Mouse (Mus musculus) embryo, embryonic 10 days (tissue): Measurements from ENCODE around the gene Camsap2.

Experiments
- DNase-seq: peaks from one replicate; pipeline ENCODE4 v3.0.0-alpha.2; 2015; ENCODE audit warnings: low spot score

Gene Camsap2

GRCm38 (mm10) chr1:136255657-136256056, 90.2 kb downstream of the Camsap2 start:
- DNase-seq = no peak

GRCm38 (mm10) chr1:136255174-136255573, 90.7 kb downstream of the Camsap2 start:
- DNase-seq = peak; percentile 56

- no peak for DNase-seq
Observed at GRCm38 (mm10) chr1:136254503-136255065, 91.3 kb downstream of the Camsap2 start.

GRCm38 (mm10) chr1:136253472-136253871, 92.4 kb downstream of the Camsap2 start:
- DNase-seq = no peak

GRCm38 (mm10) chr1:136249662-136250061, 96.2 kb downstream of the Camsap2 start:
- DNase-seq = no peak

- DNase-seq = no peak
Observed at GRCm38 (mm10) chr1:136247393-136247792, 98.5 kb downstream of the Camsap2 start.

- no peak for DNase-seq
Observed at GRCm38 (mm10) chr1:136244469-136244868, 101.4 kb downstream of the Camsap2 start.

- DNase-seq = no peak
Observed at GRCm38 (mm10) chr1:136241801-136242200, 104.1 kb downstream of the Camsap2 start.

GRCm38 (mm10) chr1:136238495-136238894, 107.4 kb downstream of the Camsap2 start:
- no peak for DNase-seq

GRCm38 (mm10) chr1:136234595-136235092, 111.3 kb downstream of the Camsap2 start:
- no peak for DNase-seq

GRCm38 (mm10) chr1:136233892-136234594, 111.9 kb downstream of the Camsap2 start, which contains the start of gene Inava:
TSS of gene Inava (minus strand) at chr1:136234264.
- DNase-seq = peak; percentile 92

- DNase-seq = peak; percentile 44
Observed at GRCm38 (mm10) chr1:136232986-136233790, 112.7 kb downstream of the Camsap2 start.

GRCm38 (mm10) chr1:136232285-136232926, 113.5 kb downstream of the Camsap2 start:
- DNase-seq = peak; percentile 59

- DNase-seq = no peak
Observed at GRCm38 (mm10) chr1:136231596-136231995, 114.3 kb downstream of the Camsap2 start.

GRCm38 (mm10) chr1:136230201-136230600, 115.7 kb downstream of the Camsap2 start:
- peak; percentile 32 for DNase-seq

GRCm38 (mm10) chr1:136229040-136229373, 116.9 kb downstream of the Camsap2 start:
- no peak for DNase-seq

- DNase-seq = peak; percentile 27
Observed at GRCm38 (mm10) chr1:136228328-136229039, 117.4 kb downstream of the Camsap2 start.

GRCm38 (mm10) chr1:136227870-136228269, 118.0 kb downstream of the Camsap2 start:
- no peak for DNase-seq

- no peak for DNase-seq
Observed at GRCm38 (mm10) chr1:136226626-136227025, 119.3 kb downstream of the Camsap2 start.

- DNase-seq = no peak
Observed at GRCm38 (mm10) chr1:136225846-136226245, 120.1 kb downstream of the Camsap2 start.

GRCm38 (mm10) chr1:136223758-136224342, 122.1 kb downstream of the Camsap2 start:
- DNase-seq = no peak
